Mouse (Mus musculus) hindbrain, embryonic 16.5 days (tissue): ENCODE measurements at regions not wholly inside any gene's neighbourhood (a gene's known extent, or its start where the extent isn't known, plus 50 kb on each side); places are given as distances from the start of the nearest gene placed in this dataset.

Source experiments
- ATAC-seq: fragments of 200-750 bp; cut with Nextera tagmentation; 2 replicates; pipeline ENCODE4 v1.8.0; 2017; ENCODE audit warnings: moderate TSS enrichment, moderate library complexity
- H3K27ac ChIP-seq: fragments of 300-500 bp; sonication (generic); 2 replicates; pipeline ENCODE4 v1.5.1; 2014; ENCODE audit warnings: low read depth, mild to moderate bottlenecking, control low read depth, low read length, moderate library complexity
- H3K27me3 ChIP-seq: fragments of 300-500 bp; sonication (generic); replicated peaks from 2 replicates; pipeline ENCODE4 v1.6.1; 2014; ENCODE audit warnings: low read length; ENCODE audit not compliant: control insufficient read depth, insufficient read depth
- H3K36me3 ChIP-seq: fragments of 300-500 bp; sonication (generic); 2 replicates; pipeline ENCODE4 v1.6.1; 2014; ENCODE audit warnings: mild to moderate bottlenecking, low read length, moderate library complexity, mixed read lengths; ENCODE audit not compliant: control insufficient read depth, insufficient read depth
- H3K4me1 ChIP-seq: fragments of 300-500 bp; sonication (generic); 2 replicates; pipeline ENCODE4 v1.6.1; 2014; ENCODE audit warnings: low read depth, low read length; ENCODE audit not compliant: control insufficient read depth, insufficient read depth
- H3K4me2 ChIP-seq: fragments of 300-500 bp; sonication (generic); 2 replicates; pipeline ENCODE4 v1.6.1; 2014; ENCODE audit warnings: mild to moderate bottlenecking, low read length, control low read depth, moderate library complexity
- H3K4me3 ChIP-seq: fragments of 300-500 bp; sonication (generic); 2 replicates; pipeline ENCODE4 v1.5.1; 2014; ENCODE audit warnings: mild to moderate bottlenecking, low read length, control low read depth, moderate library complexity
- H3K9ac ChIP-seq: fragments of 300-500 bp; sonication (generic); 2 replicates; pipeline ENCODE4 v1.6.1; 2014; ENCODE audit warnings: low read depth, mild to moderate bottlenecking, control low read depth, low read length, moderate library complexity
- H3K9me3 ChIP-seq: fragments of 300-500 bp; sonication (generic); 2 replicates; pipeline ENCODE4 v1.6.1; 2014; ENCODE audit warnings: mild to moderate bottlenecking, low read length, moderate library complexity; ENCODE audit not compliant: control insufficient read depth
- WGBS: fragments of 180-500 bp; shearing (Covaris S2); extraction: QIAGEN DNeasy Blood & Tissue Kit; methylation state at CpG from one replicate; pipeline ENCODE4 v1.1.7; 2014; 5-methylcytosine and 5-hydroxymethylcytosine counted together

- Histone ChIP-seq H3K9ac (no peak overlapping the region), H3K4me3 (no peak overlapping the region), H3K27me3 (no peaks in the 10 kb centered on the region), H3K9me3 (no peaks in the 10 kb centered on the region), H3K36me3 (no peaks in the 10 kb centered on the region), H3K4me1 (no peaks in the 10 kb centered on the region), H3K4me2 (no peak overlapping the region), H3K27ac (no peak overlapping the region)
- whole genome bisulfite sequencing: 44% methylated on average over 6 of the region's 6 CpGs
- ATAC-seq: peak; percentile 50; the same call in 1 of the 2 replicates
These were observed 300.7 kb downstream of the Gm45692 start for GRCm38 (mm10) chr8:26420002-26420401.

DNA sequence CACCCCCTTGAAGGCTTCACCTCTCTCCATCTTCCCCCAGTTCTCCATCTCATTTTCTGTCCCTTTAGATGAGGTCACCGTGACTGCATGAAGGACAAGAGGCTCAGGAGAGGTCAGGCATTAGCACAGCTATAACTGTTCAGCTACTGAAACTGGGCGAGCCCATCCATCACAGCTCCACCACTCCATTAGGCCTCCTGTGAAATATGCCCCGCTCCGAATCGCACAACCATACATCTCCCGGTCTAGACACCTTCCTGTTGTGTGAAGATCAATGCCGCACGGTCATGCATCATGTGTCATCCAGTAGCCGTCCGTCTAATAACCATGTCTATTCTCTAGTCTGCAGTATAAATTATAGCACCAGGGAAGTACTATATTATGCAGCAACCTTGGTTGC is 301.2 kb downstream of the Gm45692 start:
- WGBS: 51% methylated on average over 10 of the region's 10 CpGs

DNA sequence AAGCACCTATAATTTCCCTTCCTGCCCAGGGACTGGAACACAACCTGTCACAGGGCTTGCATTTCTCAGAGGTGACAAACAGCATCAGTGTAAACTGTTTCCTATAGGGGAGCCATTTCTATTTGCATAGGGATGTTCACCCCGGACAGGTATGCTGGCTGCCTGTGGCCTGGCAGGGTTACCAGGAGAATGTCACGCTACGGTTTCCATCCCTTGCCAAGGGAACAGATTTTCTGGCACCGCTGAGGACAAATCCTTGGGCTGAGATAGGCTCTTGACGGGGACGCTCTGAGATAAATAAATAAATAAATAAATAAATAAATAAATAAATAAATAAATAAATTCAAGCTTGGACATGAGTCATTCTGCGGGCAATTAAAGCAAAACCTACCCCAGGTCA is 308.0 kb downstream of the Gm45692 start:
- 93% methylated on average over 7 of the region's 7 CpGs for WGBS
- no peak for ATAC-seq

More for the DNA sequence above, 301.2 kb downstream of the Gm45692 start:
- Histone ChIP-seq H3K4me1 (no peaks in the 10 kb centered on the region), H3K9me3 (no peaks in the 10 kb centered on the region), H3K27me3 (no peaks in the 10 kb centered on the region), H3K27ac (no peak overlapping the region), H3K4me2 (no peak overlapping the region), H3K36me3 (no peaks in the 10 kb centered on the region), H3K4me3 (no peak overlapping the region), H3K9ac (no peak overlapping the region)
- ATAC-seq: peak; percentile 80

DNA sequence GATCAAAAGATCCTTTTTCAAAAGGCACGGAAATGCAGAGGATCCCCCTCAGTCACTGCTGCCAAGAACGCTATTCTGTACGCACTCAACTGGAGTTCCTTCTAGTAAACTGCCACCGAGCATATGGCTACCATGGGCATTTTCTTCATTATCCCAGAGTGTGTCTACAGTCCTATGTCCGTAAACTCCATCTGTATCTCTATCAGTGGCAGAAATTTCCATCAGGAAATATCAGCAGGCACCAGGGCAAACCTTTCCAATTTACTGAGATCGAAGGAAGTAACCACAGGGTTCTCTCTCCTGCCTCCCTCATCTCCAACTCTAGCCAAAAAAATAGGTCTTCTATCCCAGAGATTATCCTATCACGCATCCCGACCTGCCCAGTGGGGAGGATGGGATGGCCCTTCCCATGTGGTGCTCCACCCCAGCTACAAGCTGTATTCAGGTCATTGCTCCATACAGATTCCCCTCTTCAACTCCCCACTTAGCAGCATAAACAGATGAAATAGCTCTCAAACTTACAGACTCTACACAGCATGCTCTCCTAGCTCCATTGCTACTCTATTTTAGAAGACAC is 310.5 kb downstream of the Gm45692 start:
- no peak overlapping the region for H3K9ac ChIP-seq
- 80% methylated on average over 8 of the region's 8 CpGs for WGBS
- no peaks in the 10 kb centered on the region for H3K9me3 ChIP-seq
- no peak for ATAC-seq
- H3K36me3 ChIP-seq: no peaks in the 10 kb centered on the region
- H3K27me3 ChIP-seq: no peaks in the 10 kb centered on the region
- H3K27ac ChIP-seq: no peak overlapping the region
- H3K4me3 ChIP-seq: no peak overlapping the region
- no peaks in the 10 kb centered on the region for H3K4me1 ChIP-seq
- H3K4me2 ChIP-seq: no peak overlapping the region

More for the DNA sequence above, 308.0 kb downstream of the Gm45692 start:
- H3K9me3 ChIP-seq: no peaks in the 10 kb centered on the region
- no peaks in the 10 kb centered on the region for H3K4me1 ChIP-seq
- H3K27ac ChIP-seq: no peak overlapping the region
- no peaks in the 10 kb centered on the region for H3K27me3 ChIP-seq
- H3K4me3 ChIP-seq: no peak overlapping the region
- no peaks in the 10 kb centered on the region for H3K36me3 ChIP-seq
- H3K4me2 ChIP-seq: no peak overlapping the region
- H3K9ac ChIP-seq: no peak overlapping the region

DNA sequence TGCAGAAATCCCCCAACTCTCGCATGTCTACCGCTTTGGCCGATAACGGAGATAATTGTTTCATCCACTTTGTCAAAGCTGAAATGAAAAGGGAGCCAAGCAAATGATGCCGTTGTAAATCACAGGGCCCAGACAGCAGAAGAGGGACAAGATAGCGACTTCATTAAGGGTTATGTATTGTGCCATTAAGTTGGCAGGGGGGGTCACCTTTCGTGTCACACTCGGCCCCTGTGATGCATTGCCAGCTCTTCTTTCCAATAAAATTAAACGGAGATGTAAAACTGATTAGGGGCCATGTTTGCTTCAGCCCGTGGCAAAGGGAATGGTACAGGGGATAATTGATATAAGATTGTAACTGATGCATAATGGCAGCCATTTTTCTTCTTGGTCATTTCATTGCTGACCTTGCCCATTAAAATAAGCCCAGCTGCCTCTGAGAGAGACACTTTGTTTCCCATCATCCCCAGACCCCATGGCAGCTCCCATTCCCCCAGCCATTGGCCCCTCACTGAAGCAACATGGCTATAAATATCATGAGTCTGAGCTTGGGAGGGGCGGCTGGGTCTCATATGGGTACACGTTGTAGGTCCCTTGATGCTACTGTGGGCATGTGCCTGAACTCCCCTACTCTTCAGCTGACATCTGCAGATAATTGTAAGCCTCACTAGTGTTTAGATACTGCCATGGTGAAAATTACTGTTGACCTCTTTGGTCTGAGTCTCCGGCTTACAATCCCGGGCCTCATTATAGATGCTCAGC is 313.0 kb downstream of the Gm45692 start:
- Histone ChIP-seq H3K36me3 (no peaks in the 10 kb centered on the region), H3K4me1 (no peaks in the 10 kb centered on the region), H3K4me2 (no peak overlapping the region), H3K27ac (no peak overlapping the region), H3K9me3 (no peaks in the 10 kb centered on the region), H3K27me3 (no peaks in the 10 kb centered on the region), H3K9ac (no peak overlapping the region), H3K4me3 (no peak overlapping the region)
- no peak for ATAC-seq
- 75% methylated on average over 14 of the region's 14 CpGs for WGBS

DNA sequence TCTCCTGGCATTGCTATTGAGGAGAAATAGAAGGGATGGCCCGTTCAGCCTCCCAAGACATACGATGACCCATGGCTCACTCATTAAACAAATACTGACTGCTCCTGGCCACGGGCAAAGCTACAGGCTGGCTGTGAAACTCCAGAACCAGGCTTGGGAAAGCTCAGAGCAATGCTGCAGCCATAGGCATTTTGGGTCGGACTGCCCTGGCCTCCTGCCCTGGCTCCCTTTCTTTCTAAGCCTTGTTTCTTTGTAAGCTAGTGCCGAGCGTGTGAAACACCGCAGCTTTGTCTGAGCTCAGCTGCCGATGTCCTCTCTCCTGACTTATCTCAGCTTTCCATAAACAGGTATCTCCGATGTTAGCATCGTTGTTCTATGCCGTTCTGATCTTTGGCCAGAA is 316.9 kb downstream of the Gm45692 start:
- peaks cover 12% of the 10 kb centered on the region for H3K4me1 ChIP-seq
- H3K9me3 ChIP-seq: no peaks in the 10 kb centered on the region
- H3K27me3 ChIP-seq: no peaks in the 10 kb centered on the region
- 81% methylated on average over 11 of the region's 11 CpGs for WGBS
- H3K4me3 ChIP-seq: no peak overlapping the region
- H3K36me3 ChIP-seq: no peaks in the 10 kb centered on the region
- no peak for ATAC-seq
- H3K27ac ChIP-seq: no peak overlapping the region
- no peak overlapping the region for H3K4me2 ChIP-seq
- no peak overlapping the region for H3K9ac ChIP-seq

GRCm38 (mm10) chr8:26437571-26437970 is 318.2 kb downstream of the Gm45692 start:
- Histone ChIP-seq H3K27me3 (no peaks in the 10 kb centered on the region), H3K36me3 (no peaks in the 10 kb centered on the region), H3K4me1 (peaks cover 18% of the 10 kb centered on the region), H3K27ac (no peak overlapping the region), H3K9me3 (no peaks in the 10 kb centered on the region), H3K9ac (no peak overlapping the region), H3K4me3 (no peak overlapping the region), H3K4me2 (no peak overlapping the region)
- ATAC-seq: no peak
- 70% methylated on average over 3 of the region's 3 CpGs for WGBS

GRCm38 (mm10) chr8:26438246-26438862 is 319.0 kb downstream of the Gm45692 start:
- Histone ChIP-seq H3K27ac (no peak overlapping the region), H3K9ac (peak overlapping the region; percentile 35), H3K36me3 (no peaks in the 10 kb centered on the region), H3K4me3 (peak overlapping the region; percentile 21; the same call in 1 of the 2 replicates), H3K27me3 (no peaks in the 10 kb centered on the region), H3K4me2 (peak overlapping the region; percentile 50), H3K9me3 (no peaks in the 10 kb centered on the region), H3K4me1 (peaks cover 18% of the 10 kb centered on the region)
- ATAC-seq: 0 out of 2 replicates have a peak, but pooled peaks have one; percentile 9
- WGBS: 44% methylated on average over 15 of the region's 15 CpGs

DNA sequence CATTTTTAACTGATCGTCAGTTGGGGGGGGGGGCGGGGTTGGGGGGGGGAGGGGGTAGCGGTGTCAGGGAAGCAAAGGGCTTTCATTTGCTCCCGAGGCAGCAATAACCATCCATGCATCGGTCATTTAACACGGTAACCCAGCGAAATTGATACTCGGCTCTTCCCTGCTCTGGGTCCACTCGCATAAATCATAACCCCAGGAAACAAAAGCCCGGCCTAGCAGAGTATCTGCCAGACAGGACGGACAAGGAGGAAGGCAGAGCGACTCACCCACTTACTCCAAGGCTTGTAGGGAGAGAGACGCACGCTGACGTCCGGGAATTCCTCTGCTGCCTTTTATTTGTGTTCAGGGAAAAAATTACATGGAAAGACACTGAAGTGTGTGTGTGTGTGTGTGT is 319.5 kb downstream of the Gm45692 start:
- 16% methylated on average over 16 of the region's 16 CpGs for WGBS
- no peaks in the 10 kb centered on the region for H3K36me3 ChIP-seq
- peak overlapping the region; percentile 50 for H3K4me2 ChIP-seq
- H3K27me3 ChIP-seq: no peaks in the 10 kb centered on the region
- H3K27ac ChIP-seq: no peak overlapping the region
- H3K9me3 ChIP-seq: no peaks in the 10 kb centered on the region
- peak overlapping the region; percentile 35 for H3K9ac ChIP-seq
- no peak for ATAC-seq
- peak overlapping the region; percentile 21; the same call in 1 of the 2 replicates for H3K4me3 ChIP-seq
- H3K4me1 ChIP-seq: peaks cover 18% of the 10 kb centered on the region
